Mouse (Mus musculus) testis, postnatal 14 days (tissue): ENCODE data around the gene Rin1.

Experiments
- DNase-seq: peaks from one replicate; pipeline ENCODE4 v3.0.0; 2021; ENCODE audit warnings: low spot score

Gene Rin1

DNA sequence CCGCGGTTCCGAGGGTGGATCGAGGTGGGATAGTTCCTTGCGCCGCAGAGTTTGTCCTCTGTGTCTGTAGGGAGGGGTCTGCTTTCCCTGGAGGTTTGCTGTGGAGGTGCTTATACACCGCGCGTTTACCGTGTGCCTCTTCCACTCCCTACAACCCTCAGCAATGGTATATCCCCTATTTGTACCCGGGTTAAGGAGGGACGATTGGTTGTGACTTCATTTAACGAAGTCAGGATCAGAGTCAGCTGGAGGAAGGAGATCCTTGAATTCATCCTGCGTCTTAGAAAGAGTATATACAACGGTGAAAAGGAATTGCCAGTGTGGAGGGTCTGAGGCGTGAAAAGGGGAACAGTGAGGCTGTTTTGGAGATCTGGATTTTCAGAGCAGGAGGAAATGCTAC, 8.7 kb upstream of the Rin1 start:
- DNase-seq = no peak

- DNase-seq = no peak
Observed at GRCm38 (mm10) chr19:5045531-5045930, 4.8 kb upstream of the Rin1 start.

- no peak for DNase-seq
Observed at GRCm38 (mm10) chr19:5048138-5049056, 1.9 kb upstream of the Rin1 start.

DNA sequence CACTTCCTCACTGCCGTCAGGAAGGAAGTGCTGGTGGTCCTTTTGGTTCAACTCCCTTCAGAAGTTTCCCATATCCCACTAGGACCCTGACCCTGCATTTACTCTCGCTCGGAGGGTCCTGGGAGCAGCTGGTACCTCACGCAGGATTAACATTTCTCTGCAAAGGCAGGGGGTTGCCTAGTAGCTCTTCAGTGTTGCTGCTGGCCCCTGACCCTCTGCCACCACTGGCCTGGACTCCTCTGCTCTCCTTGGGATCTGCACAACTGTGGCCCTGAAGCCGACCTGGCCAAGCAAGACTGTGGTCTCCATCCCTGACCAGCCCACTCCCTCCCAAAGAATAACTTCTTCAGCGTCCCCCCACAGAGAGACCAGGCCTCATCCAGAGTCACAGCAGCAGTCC, 956 bp upstream of the Rin1 start:
- DNase-seq = no peak

- no peak for DNase-seq
Observed at GRCm38 (mm10) chr19:5051031-5051430, 750 bp downstream of the Rin1 start.

DNA sequence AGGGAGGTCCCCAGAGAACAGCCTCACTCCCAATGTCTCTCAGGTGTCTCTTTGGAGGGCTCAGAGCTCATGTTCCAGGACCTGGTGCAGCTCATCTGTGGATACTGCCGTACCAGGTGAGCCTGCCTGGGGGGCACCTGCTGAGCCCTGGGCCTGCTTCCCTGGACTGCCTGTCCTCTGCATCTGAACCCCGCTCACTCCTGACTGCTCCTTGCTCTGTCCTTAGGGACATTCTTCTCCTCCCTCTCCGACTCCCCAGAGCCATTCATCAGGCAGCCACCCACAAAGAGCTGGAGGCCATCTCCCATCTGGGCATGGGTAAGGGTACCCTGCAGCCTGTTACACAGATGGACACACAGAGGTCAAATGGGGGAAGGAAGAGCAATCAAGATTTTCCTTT, 1.2 kb downstream of the Rin1 start:
- no peak for DNase-seq

- DNase-seq = no peak
Observed at GRCm38 (mm10) chr19:5052166-5052822, 2.0 kb downstream of the Rin1 start.

- DNase-seq = no peak
Observed at GRCm38 (mm10) chr19:5052853-5053252, 2.6 kb downstream of the Rin1 start.

DNA sequence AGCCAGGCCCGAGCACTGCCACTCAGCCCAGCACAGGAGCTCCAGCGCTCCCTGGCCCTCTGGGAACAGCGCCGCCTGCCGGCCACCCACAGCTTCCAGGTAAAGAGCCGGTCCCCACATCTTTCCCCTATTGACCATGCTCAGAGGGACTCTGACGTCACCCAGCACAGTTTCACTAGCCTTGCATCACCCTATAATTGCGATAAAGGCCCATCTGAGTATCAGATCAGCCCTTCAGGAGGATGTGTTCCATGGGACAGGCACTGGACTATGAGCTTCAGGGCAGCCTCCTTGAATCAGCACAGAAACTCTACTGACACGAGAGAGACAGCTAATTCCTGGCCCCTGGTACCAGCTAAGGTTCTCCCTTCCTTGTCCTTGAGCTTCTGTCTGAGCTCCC, 3.6 kb downstream of the Rin1 start:
- DNase-seq = no peak

GRCm38 (mm10) chr19:5056251-5056650, 6.0 kb downstream of the Rin1 start:
- no peak for DNase-seq

DNA sequence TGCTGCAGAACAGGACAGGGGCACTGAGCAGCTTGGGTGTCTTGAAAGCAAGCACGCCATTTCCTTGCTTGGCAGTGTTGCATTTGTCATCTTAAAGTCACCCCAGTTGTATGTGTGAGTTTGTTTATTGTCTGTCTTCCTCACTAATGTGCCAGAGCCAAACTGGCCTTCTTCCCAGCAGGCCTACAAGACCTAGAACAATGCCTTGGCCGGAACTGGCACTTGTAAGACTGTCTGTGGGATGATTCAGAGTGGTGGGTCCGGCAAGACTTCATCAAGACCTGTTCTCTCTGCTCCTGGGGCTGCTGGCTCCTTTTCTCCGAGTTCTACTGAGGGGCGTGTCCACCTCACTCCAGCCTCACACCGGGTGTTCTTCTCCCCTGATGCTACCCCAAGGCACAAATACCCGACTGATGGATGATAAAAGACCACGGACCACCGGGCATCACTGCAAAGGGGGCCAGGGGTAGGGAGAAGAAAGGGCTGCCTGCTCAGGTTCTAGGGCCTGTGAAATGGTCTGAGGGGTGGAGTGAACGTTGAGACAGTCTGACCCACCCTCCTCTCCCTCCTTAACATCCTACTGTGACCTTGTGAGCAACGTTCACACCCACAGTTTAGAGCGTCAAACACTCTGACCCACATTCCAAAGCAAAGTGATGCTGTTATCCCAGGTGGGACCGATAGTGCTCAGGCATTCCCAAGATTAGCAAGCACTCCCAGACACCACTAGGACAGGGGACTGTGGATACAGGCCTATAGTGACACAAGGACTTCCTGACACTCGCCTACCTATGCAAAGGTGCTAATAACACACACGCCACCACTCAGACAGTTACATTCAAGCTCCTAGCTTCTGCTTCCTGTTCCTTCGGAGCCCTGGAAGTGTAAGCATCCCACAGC, 7.8 kb downstream of the Rin1 start:
- DNase-seq = no peak

GRCm38 (mm10) chr19:5058801-5059771, 8.8 kb downstream of the Rin1 start:
- DNase-seq = no peak

DNA sequence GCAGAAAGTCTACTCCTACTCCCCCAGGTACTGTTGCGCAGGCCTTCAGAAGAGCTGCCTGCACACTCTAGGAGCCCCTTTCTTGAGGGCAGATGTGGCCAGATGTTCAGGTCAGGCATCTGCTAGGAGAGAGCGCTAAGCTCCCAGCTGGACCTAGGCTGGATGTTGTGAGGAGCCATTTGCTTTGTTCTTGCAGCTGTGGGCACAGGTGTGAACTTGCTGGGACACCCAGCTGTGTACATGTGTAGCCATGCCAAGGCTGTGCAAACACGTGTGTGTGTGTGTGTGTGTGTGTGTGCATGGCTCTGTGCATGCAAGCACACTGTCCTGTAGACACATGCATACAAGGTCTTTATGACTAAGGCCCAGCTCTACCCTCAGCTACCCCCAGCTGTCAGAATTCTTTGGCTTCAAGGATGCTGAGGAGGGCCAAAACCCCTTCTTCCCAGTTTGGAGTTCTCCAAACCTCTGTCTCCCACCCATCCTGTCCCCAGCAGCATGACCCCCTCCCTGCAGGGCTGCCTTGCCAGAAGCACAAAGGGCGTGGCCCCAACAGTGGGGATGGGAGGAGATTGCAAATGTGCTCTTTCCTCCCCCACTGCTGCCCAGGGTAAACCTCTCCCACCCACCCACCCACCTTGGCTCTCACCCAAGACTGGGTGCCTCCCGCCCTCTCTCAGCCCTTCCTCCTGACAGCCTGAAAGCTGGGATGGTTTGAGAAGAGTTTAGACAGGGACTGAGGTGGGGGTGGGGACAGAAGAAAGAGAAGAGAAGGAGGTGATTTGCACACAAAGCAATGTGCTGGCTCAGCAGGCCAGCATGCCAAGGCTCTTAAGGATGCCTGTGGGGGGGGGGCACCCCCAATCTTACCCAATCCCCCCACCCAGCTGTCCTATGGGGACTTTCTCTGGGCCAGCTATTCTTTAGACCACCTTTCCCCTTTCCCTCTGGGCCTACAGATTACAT, 10.4 kb downstream of the Rin1 start:
- no peak for DNase-seq

- no peak for DNase-seq
Observed at GRCm38 (mm10) chr19:5062041-5062440, 11.8 kb downstream of the Rin1 start.

DNA sequence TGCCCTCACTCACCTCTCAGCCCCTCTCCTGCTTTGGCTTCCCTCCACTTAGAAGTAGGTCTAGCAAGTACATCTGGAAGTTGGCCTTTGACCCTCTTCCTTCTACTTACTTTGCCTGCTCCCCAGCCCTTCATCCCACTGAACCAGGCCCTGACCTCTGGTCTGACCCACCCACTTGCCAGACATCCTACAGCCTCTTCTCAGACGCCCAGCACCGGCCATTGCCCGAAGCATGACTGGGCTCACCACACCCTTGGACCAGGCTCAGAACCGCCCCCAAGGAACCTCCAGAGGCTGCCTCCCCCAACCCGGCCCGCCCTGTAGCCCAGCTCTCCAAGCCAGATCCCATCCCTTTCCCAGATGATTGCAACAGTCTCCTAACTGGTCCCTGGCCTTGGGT, 12.2 kb downstream of the Rin1 start:
- no peak for DNase-seq

GRCm38 (mm10) chr19:5065104-5065503, 14.8 kb downstream of the Rin1 start:
- DNase-seq = no peak

GRCm38 (mm10) chr19:5067040-5067799, 16.9 kb downstream of the Rin1 start:
- no peak for DNase-seq

GRCm38 (mm10) chr19:5067867-5068569, 17.7 kb downstream of the Rin1 start, which contains the start of gene Cd248:
Gene Cd248 (plus strand): TSS chr19:5068078.
- peak; percentile 71 for DNase-seq
